Mouse (Mus musculus) megakaryocyte, embryonic 14.5 days (primary cell): Measurements from ENCODE around the gene Traf4.

Source experiments
- FLI1 ChIP-seq: IDR thresholded peaks from 2 replicates; pipeline ENCODE4 v1.6.1; 2012; ENCODE audit warnings: low read length, inconsistent platforms, mixed read lengths
- GATA1 ChIP-seq: IDR thresholded peaks from 3 replicates; pipeline ENCODE4 v1.6.1; 2012; ENCODE audit warnings: mixed read lengths, low read length, inconsistent platforms, borderline replicate concordance

- no peak for TF ChIP-seq FLI1
- TF ChIP-seq GATA1 = no peak
These were observed 11.5 kb upstream of the Traf4 start for GRCm38 (mm10) chr11:78176905-78177331.
